Mouse (Mus musculus) hindbrain, embryonic 13.5 days (tissue): Measurements from ENCODE around the gene Mrpl52. TPM values are rescaled to one million over a fixed set of nuclear protein-coding genes. Genes with fewer than 3 reads are reported as not detected.

ENCODE experiments used
- ATAC-seq: fragments of 200-750 bp; cut with Nextera tagmentation; 2 replicates; pipeline ENCODE4 v1.8.0; 2017; ENCODE audit warnings: moderate TSS enrichment; ENCODE audit not compliant: low FRiP score
- H3K27ac ChIP-seq: fragments of 300-500 bp; sonication (generic); 2 replicates; pipeline ENCODE4 v1.5.1; 2015; ENCODE audit warnings: inconsistent platforms, mild to moderate bottlenecking, moderate library complexity
- H3K27me3 ChIP-seq: fragments of 300-500 bp; sonication (generic); 2 replicates; pipeline ENCODE4 v1.6.1; 2015; ENCODE audit warnings: mild to moderate bottlenecking, inconsistent platforms
- H3K36me3 ChIP-seq: fragments of 300-500 bp; sonication (generic); 2 replicates; pipeline ENCODE4 v1.6.1; 2015; ENCODE audit warnings: mild to moderate bottlenecking, inconsistent platforms
- H3K4me1 ChIP-seq: fragments of 300-500 bp; sonication (generic); replicated peaks from 2 replicates; pipeline ENCODE4 v1.6.1; 2015; ENCODE audit warnings: inconsistent platforms
- H3K4me2 ChIP-seq: fragments of 300-500 bp; sonication (generic); 2 replicates; pipeline ENCODE4 v1.6.1; 2015; ENCODE audit warnings: inconsistent platforms, mild to moderate bottlenecking, moderate library complexity
- H3K4me3 ChIP-seq: fragments of 300-500 bp; sonication (generic); 2 replicates; pipeline ENCODE4 v1.5.1; 2015; ENCODE audit warnings: mild to moderate bottlenecking, inconsistent platforms
- H3K9ac ChIP-seq: fragments of 300-500 bp; sonication (generic); 2 replicates; pipeline ENCODE4 v1.6.1; 2015; ENCODE audit warnings: mild to moderate bottlenecking, inconsistent platforms
- H3K9me3 ChIP-seq: fragments of 300-500 bp; sonication (generic); 2 replicates; pipeline ENCODE4 v1.6.1; 2016; ENCODE audit warnings: inconsistent platforms
- WGBS: fragments of 180-500 bp; shearing (Covaris S2); methylation state at CpG from one replicate; pipeline ENCODE4 v1.1.7; 2015; 5-methylcytosine and 5-hydroxymethylcytosine counted together
- polyA plus RNA-seq: library from polyadenylated mRNA; unstranded; fragments of >200 nt; fragmentation: Nextera tagmentation; extraction: Ambion mirVana; gene quantifications from 2 replicates; pipeline ENCODE4 v1.2.1, GENCODE M21; 2015

Gene Mrpl52
- polyA plus RNA-seq, 1 experiment from 2014 or later = 298 TPM

DNA sequence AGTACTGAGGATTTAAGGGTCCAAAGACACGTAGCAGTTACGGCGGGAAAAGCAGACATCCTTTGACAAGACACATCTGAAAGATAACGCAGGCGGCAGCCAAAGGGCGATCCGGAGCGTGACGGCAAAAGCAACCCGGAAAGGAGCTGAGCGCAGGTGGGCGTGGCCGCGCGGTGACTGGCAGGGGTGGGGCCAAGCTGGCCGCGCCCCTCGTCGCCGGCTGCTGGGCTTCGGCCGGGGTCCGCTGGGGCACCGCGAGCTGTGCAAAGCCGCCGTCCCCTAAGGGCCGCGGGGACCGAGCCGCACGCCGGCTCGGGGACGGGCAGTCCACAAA lies 37.2 kb downstream of the Mrpl52 start, which contains the start of gene Lrp10:
Lrp10 (plus strand) TSS at position 179 of the 334 bp plus-strand sequence.
- no peaks in the 10 kb centered on the region for H3K27me3 ChIP-seq
- peak within 1 kb of the TSS; percentile 68 for H3K4me3 ChIP-seq
- ATAC-seq = peak; percentile 91
- H3K4me2 ChIP-seq = peak within 1 kb of the TSS; percentile 72
- H3K4me1 ChIP-seq = peaks cover 19% of the 10 kb centered on the region
- peak within 1 kb of the TSS; percentile 55 for H3K27ac ChIP-seq
- peak within 1 kb of the TSS; percentile 81 for H3K9ac ChIP-seq
- no peaks in the 10 kb centered on the region for H3K9me3 ChIP-seq
- WGBS = under 1% methylated on average over 32 of the region's 35 CpGs
- H3K36me3 ChIP-seq = peaks cover 18% of the 10 kb centered on the region

DNA sequence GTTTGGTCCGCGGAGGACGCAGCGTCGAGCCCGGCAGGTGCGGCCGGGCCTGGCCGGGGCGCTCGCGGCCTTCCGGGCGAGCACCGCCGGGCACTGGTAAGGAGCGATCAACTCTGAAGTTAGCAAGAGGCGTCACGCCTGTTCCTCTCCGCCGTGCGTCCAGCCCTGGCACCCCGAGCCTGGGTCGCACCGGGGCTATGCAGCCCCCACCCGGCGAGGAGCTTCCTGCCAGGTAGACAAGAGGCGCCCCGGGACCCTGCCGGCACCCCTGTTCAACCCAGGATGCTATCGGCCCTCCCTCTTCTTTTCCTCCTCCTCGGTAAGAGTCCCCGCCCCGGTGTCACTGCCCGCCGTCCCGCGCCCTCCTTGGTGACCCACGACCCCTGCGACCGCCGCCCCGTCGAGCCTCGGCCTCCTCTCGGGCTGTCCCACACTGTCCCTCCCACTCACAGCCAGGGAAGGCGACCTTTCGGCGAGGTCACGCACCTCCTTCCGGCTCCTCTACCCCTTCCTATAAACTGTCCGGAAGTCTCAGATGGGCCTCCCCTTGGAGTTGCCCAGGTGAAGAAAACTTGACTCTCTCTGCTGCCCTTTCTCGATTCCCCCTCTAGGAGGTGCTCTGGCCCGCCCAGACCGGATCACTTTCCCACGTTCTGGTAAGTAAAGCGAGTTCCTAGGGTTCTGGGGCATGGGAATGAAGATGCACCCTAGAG lies 37.7 kb downstream of the Mrpl52 start:
- under 1% methylated on average over 50 of the region's 57 CpGs for WGBS

DNA sequence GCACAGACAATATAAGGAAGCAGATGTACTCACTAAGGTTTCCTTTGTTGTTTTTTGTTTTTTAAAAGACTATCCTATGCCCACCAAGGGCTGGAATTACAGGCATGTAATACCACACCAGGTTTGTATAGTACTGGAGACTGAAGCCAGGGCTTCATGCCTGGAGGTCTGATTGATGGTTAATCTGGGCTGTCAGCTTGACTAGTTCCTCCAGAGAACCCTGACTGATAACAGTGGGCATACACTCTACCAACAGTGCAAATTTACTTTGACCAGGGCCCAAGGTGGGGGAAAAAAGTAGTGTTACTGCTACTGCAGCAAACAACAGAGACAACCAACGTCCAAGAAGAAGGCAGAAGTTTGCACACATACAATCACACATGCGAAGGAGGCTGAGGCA lies 44.8 kb downstream of the Mrpl52 start:
- Histone ChIP-seq H3K4me1 (peaks cover 16% of the 10 kb centered on the region), H3K27me3 (no peaks in the 10 kb centered on the region), H3K4me3 (no peak overlapping the region), H3K9me3 (no peaks in the 10 kb centered on the region), H3K27ac (no peak overlapping the region), H3K4me2 (no peak overlapping the region), H3K9ac (no peak overlapping the region), H3K36me3 (peaks cover 40% of the 10 kb centered on the region)
- 91% methylated on average over 2 of the region's 2 CpGs for WGBS
- no peak for ATAC-seq

More for the DNA sequence above, 37.7 kb downstream of the Mrpl52 start:
- peaks cover 23% of the 10 kb centered on the region for H3K36me3 ChIP-seq
- peak overlapping the region; percentile 68 for H3K4me3 ChIP-seq
- H3K9me3 ChIP-seq = no peaks in the 10 kb centered on the region
- H3K9ac ChIP-seq = peak overlapping the region; percentile 81
- peak overlapping the region; percentile 72 for H3K4me2 ChIP-seq
- H3K27ac ChIP-seq = peak overlapping the region; percentile 55
- ATAC-seq = peak; percentile 75
- H3K4me1 ChIP-seq = peaks cover 19% of the 10 kb centered on the region
- no peaks in the 10 kb centered on the region for H3K27me3 ChIP-seq

DNA sequence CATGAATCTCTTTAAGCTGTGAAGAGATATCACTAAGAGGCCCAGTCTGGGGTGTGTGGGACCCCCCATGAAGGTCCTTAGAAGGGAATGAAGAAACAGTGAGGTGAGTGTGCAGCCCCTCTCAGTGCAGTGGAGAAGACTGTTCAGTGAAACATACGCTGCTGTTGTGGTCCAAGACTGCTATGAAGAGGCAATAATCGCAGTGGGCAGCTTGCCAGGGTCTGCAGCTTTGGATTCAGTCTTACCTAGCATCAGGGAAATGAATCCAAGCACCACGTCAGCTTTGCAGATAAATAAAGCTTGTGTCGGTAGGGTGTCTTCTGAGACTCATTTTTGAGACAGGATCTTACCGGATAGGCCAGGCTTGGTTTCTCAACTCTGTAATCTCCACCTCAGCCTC lies 46.0 kb downstream of the Mrpl52 start:
- no peak overlapping the region for H3K27ac ChIP-seq
- no peak overlapping the region for H3K4me2 ChIP-seq
- peaks cover 4% of the 10 kb centered on the region; the same call in 1 of the 2 replicates for H3K27me3 ChIP-seq
- H3K4me3 ChIP-seq = no peak overlapping the region
- peaks cover 28% of the 10 kb centered on the region for H3K4me1 ChIP-seq
- no peaks in the 10 kb centered on the region for H3K9me3 ChIP-seq
- H3K9ac ChIP-seq = peak overlapping the region; percentile 8; the same call in 1 of the 2 replicates
- 75% methylated on average over 5 of the region's 5 CpGs for WGBS
- ATAC-seq = no peak
- peaks cover 34% of the 10 kb centered on the region for H3K36me3 ChIP-seq

DNA sequence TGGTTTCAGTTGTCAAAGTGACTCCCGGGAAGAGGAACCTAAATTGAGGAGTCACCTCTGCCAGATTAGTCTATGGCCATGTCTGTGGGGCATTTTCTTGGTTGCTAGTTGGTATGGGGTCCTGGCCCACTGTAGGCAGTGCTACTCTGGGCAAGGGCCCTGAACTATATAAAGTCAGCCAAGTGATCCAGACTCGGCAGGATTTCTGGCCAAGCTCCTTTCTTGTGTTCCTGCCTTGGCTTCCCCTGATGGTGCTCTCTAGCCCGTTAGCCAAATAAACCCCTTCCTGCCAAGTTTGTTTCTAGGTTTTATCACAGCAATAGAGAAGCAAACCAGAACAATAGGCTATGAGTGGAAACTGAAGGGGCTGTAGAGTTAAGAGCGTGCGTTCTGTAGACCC lies 48.0 kb downstream of the Mrpl52 start:
- H3K36me3 ChIP-seq = peaks cover 14% of the 10 kb centered on the region
- WGBS = 87% methylated on average over 5 of the region's 5 CpGs
- no peaks in the 10 kb centered on the region for H3K9me3 ChIP-seq
- no peak overlapping the region for H3K27ac ChIP-seq
- H3K4me2 ChIP-seq = no peak overlapping the region
- no peak for ATAC-seq
- peaks cover 24% of the 10 kb centered on the region for H3K27me3 ChIP-seq
- no peak overlapping the region for H3K9ac ChIP-seq
- H3K4me1 ChIP-seq = peaks cover 42% of the 10 kb centered on the region
- no peak overlapping the region for H3K4me3 ChIP-seq

DNA sequence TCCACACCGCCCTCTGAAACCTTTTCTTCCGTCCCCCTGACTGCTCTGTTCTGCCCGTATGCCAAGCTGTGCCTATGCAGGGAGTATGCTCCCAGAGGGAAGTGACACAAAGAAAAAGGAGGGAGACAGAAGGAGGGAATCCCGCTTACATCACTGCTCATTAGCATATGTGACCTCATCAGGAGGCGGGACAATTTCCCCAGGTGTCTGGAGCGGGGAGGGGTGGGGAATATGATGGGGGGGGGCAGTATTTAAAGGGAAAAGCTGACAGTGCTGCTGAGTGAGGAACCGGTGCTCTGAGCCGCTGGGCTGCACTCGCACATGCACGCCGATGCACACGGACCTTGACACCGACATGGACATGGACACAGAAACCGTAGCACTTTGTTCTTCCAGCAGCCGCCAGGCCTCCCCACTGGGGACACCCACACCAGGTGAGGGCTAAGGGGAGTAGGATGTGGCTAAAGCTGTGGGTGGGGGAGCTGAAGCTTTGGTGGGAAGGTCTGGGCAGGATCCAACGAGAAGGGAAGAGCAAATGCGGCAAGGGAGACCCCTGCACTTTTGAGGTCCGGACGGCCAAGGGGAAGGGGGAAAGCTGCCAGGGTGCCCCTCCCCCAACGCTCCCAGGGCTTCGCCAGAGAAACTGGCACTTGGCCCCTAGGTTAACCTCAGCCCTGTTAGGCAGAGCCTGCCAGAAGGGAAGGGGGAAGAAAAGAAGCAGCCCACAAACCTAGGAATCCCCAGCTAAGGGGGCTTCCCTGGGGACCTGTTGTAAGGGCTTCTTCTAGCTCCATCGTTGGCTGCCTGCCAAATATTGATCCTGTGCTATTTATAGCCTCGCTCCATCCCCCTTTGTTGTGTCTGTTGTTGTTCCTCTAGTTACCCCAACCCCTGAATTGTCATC lies 49.5 kb downstream of the Mrpl52 start, which contains the start of gene Rem2:
Rem2 (plus strand) TSS at position 160 of the 904 bp plus-strand sequence.
- Histone ChIP-seq H3K36me3 (peaks cover 5% of the 10 kb centered on the region), H3K9me3 (no peaks in the 10 kb centered on the region), H3K27me3 (peaks cover 34% of the 10 kb centered on the region), H3K4me1 (peaks cover 52% of the 10 kb centered on the region), H3K27ac (peak within 1 kb of the TSS; percentile 91), H3K9ac (peak within 1 kb of the TSS; percentile 85), H3K4me2 (peak within 1 kb of the TSS; percentile 87), H3K4me3 (peak within 1 kb of the TSS; percentile 65)
- WGBS = 2% methylated on average over 23 of the region's 23 CpGs
- peak; percentile 86 for ATAC-seq

DNA sequence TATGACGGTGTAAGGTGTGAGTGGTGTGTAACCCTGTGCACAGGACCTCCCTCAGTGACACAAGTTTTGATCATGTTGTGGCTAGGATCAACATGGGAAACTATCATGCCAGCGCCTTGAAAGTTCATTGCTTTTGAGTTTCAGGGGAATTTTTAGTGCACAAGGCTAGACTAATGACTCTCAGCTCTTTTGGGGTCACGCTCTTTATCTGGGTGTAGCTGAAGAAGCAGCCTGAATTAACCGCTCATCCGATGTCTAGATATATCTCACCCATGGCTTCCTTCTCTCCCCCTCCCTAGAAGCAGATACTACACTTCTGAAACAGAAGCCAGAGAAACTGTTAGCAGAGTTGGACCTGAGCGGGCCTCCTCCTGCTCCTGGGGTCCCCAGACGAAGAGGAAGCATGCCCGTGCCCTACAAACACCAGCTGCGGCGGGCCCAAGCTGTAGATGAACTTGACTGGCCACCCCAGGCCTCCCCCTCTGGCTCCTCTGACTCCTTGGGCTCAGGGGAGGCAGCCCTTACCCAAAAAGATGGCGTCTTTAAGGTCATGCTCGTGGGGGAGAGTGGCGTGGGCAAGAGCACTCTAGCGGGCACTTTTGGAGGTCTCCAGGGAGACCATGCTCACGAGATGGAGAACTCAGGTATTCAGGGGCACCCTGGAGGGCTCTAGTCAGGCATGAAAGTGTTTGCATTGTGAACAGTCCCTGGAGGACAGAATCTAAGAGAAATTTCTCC lies 50.6 kb downstream of the Mrpl52 start:
- Histone ChIP-seq H3K9me3 (no peaks in the 10 kb centered on the region), H3K9ac (peak overlapping the region; percentile 85), H3K36me3 (peaks cover 5% of the 10 kb centered on the region; the same call in 1 of the 2 replicates), H3K4me1 (peaks cover 53% of the 10 kb centered on the region), H3K4me2 (peak overlapping the region; percentile 87), H3K27ac (peak overlapping the region; percentile 91), H3K27me3 (peaks cover 38% of the 10 kb centered on the region), H3K4me3 (peak overlapping the region; percentile 65)
- no peak for ATAC-seq
- 65% methylated on average over 15 of the region's 15 CpGs for WGBS

Other genes with a start within 250 kb of the Mrpl52 start
- gene Dad1, start 172.8 kb upstream of the Mrpl52 start, polyA plus RNA-seq = 343 and 348 TPM in 2 replicates
- gene Abhd4, start 172.7 kb upstream of the Mrpl52 start, polyA plus RNA-seq = 58.2 and 58.7 TPM in 2 replicates
- gene Olfr49, start 142.0 kb upstream of the Mrpl52 start, polyA plus RNA-seq = not detected in 2 replicates
- gene Oxa1l, start 66.1 kb upstream of the Mrpl52 start, polyA plus RNA-seq = 47.7 and 51.3 TPM in 2 replicates
- gene Slc7a7, start 9.1 kb upstream of the Mrpl52 start, polyA plus RNA-seq = 5.9 and 6.0 TPM in 2 replicates
- gene Mmp14, start 4.7 kb downstream of the Mrpl52 start, polyA plus RNA-seq = 49.1 and 54.9 TPM in 2 replicates
- gene Lrp10, start 37.2 kb downstream of the Mrpl52 start, polyA plus RNA-seq = 29.9 and 32.0 TPM in 2 replicates
- 48.0 and 48.8 TPM in 2 replicates for gene Rem2, start 49.2 kb downstream of the Mrpl52 start, polyA plus RNA-seq
- gene Prmt5, start 90.6 kb downstream of the Mrpl52 start, polyA plus RNA-seq = 91.1 and 92.8 TPM in 2 replicates
- gene Haus4, start 127.7 kb downstream of the Mrpl52 start, polyA plus RNA-seq = 19.8 and 21.3 TPM in 2 replicates
- 9.8 and 10.0 TPM in 2 replicates for gene Ajuba, start 150.6 kb downstream of the Mrpl52 start, polyA plus RNA-seq
- 6.8 and 7.6 TPM in 2 replicates for gene 4931414P19Rik, start 179.1 kb downstream of the Mrpl52 start, polyA plus RNA-seq
- gene Psmb5, start 191.1 kb downstream of the Mrpl52 start, polyA plus RNA-seq = 439 and 447 TPM in 2 replicates
- not detected in 2 replicates for gene Psmb11, start 194.5 kb downstream of the Mrpl52 start, polyA plus RNA-seq
- not detected in 2 replicates for gene Gm17606, start 214.0 kb downstream of the Mrpl52 start, polyA plus RNA-seq
- 8.6 and 9.4 TPM in 2 replicates for gene Cdh24, start 214.5 kb downstream of the Mrpl52 start, polyA plus RNA-seq